Mouse (Mus musculus) regulatory T cell (primary cell): Measurements from ENCODE around the gene Dock1.

Experiments
- in situ Hi-C: fragments of 300-600 bp; cut with MboI, MseI; formaldehyde crosslinking; loops from one replicate; pipeline ENCODE4 v1.15.1; 2025; ENCODE audit warnings: high pct_unique_total_duplicates

Gene Dock1

DNA sequence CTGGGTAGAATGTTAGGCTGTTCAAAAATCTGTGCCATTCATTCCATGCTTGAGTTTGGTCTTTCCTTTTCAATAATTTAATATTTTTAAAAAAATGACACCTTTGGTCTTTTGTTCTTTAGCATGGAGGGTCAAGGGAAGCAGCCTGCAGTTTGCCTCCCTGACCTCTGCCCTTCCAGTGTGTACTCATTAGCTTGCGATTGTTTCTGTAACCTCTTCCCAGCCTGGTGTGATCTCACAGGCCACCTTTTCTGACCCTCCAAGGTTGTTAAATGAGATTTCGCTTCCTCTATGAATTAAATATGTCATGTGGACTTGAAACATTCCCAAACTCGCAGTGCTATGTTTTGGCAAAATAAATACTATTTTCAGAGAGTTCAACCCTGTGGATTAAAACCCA lies 151.6 kb downstream of the Dock1 start:
- in situ Hi-C loops = no loop called here

DNA sequence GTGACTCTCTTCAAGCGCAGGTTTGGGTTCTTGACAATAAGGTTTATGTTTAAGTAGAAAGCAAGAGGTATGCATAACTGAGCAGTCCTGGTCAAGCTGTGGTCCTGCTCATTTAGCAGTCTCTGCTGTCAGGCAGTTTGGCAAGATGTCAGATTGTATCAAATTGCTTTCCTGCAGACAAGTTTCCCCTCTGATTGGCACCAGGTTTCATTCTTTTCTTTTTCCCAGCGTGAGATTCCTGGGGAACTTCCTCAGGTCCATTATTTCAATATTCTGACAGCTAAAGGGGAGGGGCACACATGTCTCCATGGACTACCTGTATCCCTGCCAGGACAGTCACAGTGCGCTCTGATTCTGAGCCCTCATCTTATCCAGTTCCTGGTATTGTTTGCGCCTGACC lies 153.4 kb downstream of the Dock1 start:
- in situ Hi-C loops = no loop called here

DNA sequence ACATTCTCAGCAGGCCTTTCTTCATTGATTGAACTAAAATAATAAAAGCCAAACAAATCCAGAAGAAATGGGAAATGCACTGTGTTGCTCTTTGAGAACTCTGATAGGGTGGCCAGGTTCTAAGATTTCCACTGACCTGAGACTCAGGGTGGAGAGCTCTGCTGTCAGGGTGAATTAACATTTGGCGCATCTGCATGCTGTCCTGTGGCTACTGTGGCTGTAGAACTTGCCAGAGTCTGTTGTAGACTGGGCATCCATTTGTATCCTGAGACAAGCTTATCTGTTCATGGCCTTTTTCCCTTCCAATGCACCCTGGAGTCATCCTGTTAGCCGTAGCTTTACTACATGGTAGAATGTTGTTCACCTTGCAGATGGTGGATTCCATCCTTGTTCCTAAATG lies 169.6 kb downstream of the Dock1 start:
- in situ Hi-C loops = no loop called here

DNA sequence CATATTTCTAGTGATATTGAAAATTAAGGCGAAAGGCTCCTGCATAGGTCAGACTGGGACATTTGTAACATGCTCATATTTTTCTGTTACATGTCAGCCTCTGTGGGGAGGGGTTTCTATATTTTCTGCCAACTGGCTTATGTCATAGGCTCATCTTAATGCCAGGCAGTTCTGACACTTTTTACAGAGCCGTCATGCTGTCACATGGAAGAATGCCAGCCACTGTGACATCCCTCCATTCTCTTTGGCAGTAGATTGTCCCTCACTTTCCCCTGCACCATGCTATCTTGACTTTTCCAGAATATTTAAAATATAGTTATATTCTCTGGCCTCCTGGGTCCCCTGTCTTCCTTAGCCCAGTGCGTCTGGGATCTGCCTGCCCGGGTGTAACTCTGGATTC lies 172.3 kb downstream of the Dock1 start:
- in situ Hi-C loops = no loop called here

DNA sequence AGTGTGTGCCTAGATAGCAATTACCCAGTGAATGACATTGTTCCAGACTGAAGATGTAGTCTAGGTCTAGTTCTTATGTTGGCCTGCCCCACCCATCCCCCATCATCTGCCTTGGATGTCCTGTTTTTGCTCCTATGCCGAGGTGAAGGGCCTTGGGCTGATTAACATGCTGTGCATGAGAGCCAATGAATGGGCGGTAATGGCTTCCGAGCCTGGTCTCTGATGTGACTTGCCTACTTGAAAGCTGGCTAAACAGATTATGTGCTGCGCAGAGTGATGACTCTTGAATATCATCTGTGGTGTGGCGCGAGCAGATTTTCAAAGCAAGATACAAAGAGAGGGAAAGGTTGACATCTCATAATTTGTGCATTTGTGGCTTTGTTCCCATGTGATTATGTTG lies 191.5 kb downstream of the Dock1 start:
- in situ Hi-C loops = no loop called here

DNA sequence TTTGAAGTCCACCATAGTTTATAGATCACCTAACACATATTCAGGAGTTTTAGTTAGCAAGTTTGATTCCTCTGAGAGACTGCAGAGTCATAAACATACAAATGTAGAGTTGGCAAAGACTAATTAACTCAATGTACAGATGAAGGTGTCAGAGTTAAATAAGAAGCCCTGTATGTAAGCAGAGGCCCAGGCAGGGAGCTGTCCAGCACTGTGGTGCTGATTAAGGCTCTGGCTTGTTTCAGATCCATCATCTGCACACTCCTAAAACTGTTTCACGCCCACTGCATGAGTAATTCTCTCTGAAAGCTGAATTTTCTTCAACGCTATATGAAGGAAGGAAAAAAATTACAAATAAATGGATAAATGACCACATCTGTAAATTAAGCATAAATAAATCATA lies 193.7 kb downstream of the Dock1 start:
- in situ Hi-C loops = no loop called here

- in situ Hi-C loops = no loop called here
Measured at GRCm38 (mm10) chr7:134872511-134872910, 202.1 kb downstream of the Dock1 start.

GRCm38 (mm10) chr7:134872981-134873380 lies 202.5 kb downstream of the Dock1 start:
- in situ Hi-C loops = no loop called here

DNA sequence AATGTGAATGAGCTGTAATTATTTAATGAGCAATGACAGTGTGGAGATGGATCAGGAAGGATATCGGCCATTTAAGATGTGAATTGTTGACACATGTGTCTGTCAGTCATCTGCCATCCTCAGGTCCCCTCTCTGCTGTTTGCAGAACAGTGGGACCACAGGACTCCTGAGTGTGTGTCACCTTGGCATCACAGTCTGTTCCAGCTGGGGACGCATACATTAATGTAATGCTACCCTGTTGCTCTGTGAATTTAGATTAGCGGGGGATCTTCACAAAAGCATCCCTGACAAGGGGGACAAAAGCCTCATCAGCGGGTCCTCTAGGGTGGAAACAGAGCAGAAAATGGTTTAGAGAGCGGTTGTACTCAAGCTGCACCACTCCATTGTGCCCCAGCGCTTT lies 208.5 kb downstream of the Dock1 start:
- in situ Hi-C loops = no loop called here

DNA sequence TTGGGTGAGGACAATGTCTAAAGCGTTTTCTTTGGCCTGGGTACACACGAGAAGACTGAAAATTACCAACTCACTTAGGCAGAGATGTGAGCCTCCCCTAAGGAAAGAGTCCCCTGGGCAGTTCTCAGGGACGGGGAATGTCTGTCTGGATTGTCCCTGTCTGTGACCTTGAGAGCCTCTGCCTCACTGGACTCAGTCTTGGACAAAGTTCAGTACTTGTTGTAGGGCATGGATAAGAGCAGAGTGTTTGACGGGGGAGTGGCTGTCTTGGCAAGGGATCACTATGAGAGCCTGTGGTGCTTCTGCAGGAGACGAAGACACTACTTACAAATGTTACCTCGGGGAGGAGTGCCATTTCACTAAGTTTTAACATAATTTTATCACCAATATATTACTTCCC lies 210.0 kb downstream of the Dock1 start:
- in situ Hi-C loops = no loop called here

- in situ Hi-C loops = no loop called here
Measured at GRCm38 (mm10) chr7:134883516-134883915, 213.1 kb downstream of the Dock1 start.

- in situ Hi-C loops = no loop called here
Measured at GRCm38 (mm10) chr7:134892449-134892871, 222.0 kb downstream of the Dock1 start.

DNA sequence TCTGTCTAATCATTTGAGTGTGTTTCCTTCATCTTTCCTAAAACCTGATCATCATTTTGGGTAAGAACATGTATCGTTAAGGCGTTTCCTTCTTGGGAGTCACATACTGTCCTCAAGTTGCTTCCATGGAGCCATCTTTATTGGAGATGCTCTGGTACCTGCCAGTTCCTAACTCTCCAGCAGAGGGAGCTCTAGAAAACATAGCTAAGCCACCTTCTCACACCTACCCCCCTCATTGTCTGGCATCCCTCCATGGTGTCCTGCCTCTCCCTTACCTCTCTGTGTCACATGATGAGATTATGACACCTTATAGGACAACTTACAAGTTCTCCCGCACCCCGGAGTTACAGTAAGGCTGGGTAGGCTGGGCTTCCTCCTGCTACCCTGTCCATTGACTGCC lies 222.5 kb downstream of the Dock1 start:
- in situ Hi-C loops = no loop called here

DNA sequence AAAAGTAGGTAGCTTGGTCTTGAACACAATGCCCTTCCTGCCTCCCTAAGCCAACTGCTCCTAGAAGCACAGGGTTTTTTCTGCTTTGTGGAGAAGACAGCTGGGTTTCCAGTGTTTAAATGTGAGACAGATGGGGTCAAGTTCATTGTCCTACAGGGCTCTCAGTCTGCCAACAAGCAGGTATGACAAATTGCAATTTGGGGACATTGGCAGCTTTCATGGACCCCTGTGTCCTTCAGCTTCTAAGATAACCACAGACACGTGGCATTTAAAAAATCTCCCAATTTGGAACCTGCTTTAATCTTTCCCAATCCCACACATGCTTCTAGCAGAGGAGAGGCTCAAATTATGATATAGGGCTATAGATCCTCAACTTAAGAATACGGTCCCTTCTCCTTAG lies 224.2 kb downstream of the Dock1 start:
- in situ Hi-C loops = loop anchor here (5.0 kb wide), 1 partner anchor 107 kb away; no protein-coding TSS in a partner anchor

DNA sequence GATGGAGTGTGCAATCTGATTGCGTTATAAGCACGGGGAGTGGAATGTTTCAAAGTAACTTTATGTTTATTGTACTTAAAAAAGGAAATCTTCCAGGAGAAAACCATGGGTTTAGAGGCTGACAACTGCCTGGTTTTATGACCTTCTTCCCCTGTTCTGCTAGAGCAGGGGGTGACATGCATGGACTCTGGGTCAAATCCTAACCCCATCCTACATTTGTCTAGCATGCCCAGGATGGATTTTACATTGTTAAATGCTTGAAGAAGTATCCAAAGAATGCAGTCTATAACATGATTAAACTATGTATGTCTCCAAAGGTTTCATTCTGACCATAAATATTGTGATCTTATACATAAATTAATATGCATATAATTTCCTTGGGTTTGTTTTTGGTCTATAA lies 229.0 kb downstream of the Dock1 start:
- in situ Hi-C loops = loop anchor here (5.0 kb wide), 1 partner anchor 112 kb away; no protein-coding TSS in a partner anchor

DNA sequence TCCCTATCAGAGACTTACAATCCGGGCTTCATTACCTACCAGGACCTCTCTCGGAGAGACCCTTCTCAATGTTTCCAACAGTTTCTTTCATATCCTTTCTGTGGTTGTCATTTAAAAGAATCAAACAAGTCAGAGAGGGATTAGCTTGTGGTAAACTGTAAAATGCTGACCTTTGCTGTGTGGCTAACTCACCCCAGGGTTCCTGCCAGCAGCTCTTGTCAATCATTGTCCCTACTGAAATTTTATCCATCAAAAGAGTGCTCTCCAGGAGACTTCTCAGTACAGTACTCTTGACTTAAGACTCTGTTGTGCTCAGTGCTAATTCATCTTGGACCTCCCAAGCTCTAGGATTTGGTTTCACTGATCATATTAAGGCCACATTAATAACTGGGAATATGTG lies 231.5 kb downstream of the Dock1 start:
- in situ Hi-C loops = no loop called here

- in situ Hi-C loops = no loop called here
Measured at GRCm38 (mm10) chr7:134931886-134932285, 261.4 kb downstream of the Dock1 start.

DNA sequence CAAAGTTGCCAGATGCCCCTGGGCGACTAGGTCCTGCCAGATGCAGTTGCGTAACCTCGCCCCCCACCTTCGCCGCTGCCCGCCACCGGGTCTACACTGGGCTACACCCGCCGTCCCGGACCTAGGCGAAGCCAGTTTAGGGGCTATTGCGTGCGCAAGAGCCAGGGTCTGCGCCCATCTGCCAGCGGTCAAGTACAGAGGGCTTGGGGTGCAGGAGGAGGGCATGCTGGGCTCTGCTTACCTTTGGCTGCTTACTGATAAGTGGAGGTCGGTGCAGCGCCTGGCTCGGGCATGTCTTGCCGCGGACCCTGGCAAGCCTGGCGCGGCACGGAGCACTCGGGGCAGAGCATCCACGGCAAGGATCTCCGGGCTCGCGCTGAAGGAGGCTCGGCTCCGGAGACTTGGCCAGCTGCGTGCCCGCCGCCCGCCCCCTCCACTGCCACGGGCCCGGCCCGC lies 267.0 kb downstream of the Dock1 start:
- in situ Hi-C loops = no loop called here

DNA sequence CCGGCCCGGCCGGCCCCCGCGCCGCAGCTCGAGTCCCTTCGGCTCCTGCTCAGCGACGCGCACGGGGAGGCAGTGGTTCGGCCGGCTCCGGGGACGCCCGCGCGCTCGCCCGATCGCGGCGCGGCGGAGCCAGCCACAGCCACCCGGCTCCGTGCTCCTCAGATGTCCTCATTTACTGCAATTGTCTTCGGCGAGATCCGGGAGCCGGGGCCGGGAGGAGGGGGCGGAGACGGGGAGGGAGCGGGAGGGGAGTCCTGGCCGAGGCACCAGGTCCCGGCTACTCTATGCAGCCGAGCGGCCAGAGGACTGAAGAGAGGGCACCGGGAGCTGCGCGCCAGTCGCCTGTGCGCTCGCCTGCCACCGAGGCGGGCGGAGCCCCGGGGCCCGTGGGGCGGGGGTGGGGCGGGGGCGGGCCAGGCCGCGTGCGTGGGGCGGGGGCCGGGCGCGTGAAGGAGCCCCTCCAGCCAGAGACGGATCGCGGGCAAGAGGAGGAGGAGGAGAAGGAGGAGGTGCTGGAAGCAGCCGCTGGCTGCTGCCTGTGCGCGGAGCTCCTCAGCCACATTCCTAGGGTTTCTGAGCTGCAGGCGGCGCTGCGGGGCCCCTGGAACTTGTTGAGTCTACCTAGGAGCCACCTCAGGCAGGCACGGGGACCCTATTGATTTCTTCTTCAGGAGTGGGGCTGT lies 267.6 kb downstream of the Dock1 start, which contains the start of gene Fam196a:
TSS of gene Fam196a (minus strand) at position 504 of the 683 bp plus-strand sequence.
- in situ Hi-C loops = no loop called here

- in situ Hi-C loops = no loop called here
Measured at GRCm38 (mm10) chr7:134941891-134942290, 271.4 kb downstream of the Dock1 start.

DNA sequence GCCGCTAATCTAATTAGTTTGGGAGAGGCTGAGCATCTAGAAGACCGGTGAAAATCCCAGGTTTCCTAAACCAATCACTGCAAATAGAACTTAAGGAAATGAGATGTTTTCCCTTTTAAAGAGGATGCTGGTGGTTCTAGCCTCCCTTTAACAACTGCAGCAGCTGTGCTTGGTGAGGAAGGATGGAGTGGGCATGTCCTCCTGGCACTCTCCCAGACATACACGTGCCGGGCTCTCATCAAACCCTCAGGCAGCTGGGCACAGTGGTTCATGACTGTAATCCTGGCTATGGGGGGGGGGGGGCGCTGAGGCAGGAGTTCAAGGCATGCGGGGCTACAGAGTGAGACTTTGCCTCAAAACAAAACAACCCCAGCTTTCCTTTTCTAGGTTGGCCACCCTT lies 272.6 kb downstream of the Dock1 start:
- in situ Hi-C loops = no loop called here

- in situ Hi-C loops = no loop called here
Measured at GRCm38 (mm10) chr7:134943701-134944100, 273.2 kb downstream of the Dock1 start.

GRCm38 (mm10) chr7:134945925-134946716 lies 275.7 kb downstream of the Dock1 start:
- in situ Hi-C loops = no loop called here
